Mouse (Mus musculus) c-Kit-positive CD71-negative TER-119-negative erythroid progenitor cells, embryonic 14.5 days (primary cell): ENCODE data around the gene Fuz.

Experiments
- DNase-seq: peaks from one replicate; pipeline ENCODE4 v3.0.0-alpha.2; 2013; ENCODE audit warnings: low read depth

Gene Fuz

DNA sequence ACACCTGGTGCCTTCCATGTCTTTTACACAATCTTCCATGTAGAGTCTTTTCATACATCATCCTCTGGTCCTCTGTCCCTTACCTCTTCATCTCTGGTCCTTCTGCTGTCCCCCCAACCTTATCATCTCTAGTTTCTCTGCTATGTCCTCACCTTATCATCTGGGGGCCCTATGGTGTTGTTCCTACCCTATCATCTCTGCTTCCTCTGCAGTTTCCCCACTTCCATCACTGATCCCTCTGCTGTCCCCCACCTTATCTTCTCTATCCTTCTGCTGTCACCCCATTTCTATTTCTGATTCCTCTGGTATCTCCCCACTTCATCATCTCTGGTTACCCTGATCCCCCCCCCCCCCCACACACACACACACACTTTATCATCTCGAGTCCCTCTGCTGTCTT is 32.7 kb downstream of the Fuz start:
- no peak for DNase-seq

DNA sequence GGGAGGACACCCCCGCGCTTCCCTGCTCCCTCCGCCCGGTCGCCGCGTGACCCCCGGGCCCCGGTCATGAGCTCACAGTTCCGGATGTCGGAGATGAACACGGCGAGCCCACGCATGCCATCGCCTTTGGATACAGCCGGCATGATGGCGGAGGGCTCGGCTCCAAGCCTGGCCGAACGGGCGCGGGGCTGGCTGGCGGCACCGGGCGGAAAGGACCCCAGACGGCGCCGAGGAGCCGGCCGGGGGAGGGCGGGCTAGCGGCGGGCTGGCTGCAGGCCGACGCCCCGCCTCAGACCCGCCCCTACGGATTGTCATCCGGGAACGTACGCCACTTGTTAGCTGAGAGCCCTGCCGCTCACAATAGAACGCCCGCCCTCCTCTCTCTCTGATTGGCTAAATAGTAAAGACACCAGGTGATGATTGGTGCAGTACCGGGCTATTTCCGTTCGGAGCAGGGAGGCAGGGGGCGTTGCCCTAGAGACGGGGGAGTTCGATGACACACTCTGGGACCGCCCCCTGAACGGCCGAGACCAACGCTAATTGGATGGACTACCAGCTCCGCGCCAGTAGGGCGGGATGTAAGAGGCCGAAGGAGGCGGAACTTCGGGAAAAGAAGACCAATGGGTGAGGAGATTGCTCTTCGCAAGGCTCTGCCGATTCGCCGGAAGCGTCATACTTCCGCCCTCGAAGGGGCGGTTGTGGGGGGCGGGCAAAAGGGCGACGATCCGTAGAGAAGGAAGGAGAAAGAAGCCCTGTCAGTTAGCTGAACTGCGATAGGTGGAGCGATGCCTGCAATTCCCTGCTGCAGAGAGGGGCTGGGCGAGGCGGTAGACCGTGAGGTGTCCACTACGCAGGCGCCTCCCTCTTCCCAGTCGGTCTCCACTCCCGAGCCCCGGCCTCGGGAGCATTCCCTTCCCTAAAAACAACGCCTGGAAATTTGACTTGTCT is 33.6 kb downstream of the Fuz start, which contains the start of gene Ap2a1:
Gene Ap2a1, minus strand, starts transcription at position 293 of the 948 bp plus-strand sequence.
- DNase-seq: peak; percentile 99

DNA sequence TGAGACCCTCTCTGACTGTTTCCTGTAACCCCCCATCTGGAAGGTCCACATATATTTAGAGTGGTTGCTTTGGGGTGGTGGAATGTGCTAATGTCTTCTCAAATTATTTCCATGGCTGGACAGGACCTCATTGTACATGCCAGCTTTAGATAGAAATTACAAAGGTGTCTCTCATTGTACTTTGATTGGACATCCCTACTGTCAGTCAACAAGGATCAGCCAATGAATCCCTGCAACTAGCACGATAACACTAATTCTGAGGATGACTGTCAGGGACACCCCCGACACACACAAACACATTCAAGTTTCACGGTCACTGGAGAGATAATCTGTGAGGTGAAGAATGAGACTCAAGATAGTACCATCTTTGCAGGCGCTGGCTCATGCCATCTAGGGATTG is 42.8 kb downstream of the Fuz start:
- no peak for DNase-seq

DNA sequence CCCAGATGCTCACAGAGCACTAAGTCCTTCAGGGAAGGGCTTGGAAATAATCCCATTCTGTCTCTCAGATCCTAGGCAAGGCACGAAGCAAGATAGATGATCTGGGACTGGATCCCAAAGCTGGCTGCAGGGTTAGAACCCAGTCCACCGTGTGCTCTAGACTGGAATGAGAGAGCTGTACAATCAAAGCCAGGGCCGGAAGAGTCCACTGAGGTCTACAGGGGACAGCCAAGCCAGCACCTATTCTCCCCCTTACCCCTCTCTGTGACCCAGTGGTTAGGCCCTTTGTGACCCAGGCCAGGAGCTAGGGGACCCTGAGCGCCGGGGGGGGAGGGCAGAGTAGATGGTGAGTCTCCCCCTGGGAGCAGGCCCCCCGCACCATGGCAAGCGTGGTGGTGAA is 47.0 kb downstream of the Fuz start, which contains the start of gene Tsks:
Gene Tsks, plus strand, starts transcription at position 301 of the 400 bp plus-strand sequence.
- DNase-seq: no peak

DNA sequence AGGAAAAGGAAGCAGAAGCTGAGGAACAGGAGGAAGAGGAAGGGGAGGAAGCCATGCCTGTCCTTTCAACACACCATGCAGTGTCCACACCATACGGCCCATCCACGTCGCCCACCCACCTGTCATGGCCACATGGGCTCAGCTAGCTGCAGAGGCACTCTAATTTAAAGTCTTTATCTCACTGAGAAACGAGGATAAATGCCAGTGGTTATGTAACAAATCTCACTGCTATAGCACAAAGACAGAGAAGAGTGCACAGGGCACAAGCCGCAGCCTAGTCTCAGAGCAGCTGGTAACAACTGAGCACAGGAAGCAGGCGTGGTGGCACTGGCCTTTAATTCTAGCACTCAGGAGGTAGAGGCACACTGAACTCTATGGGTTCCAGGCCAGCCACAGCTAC is 54.0 kb downstream of the Fuz start:
- no peak for DNase-seq

DNA sequence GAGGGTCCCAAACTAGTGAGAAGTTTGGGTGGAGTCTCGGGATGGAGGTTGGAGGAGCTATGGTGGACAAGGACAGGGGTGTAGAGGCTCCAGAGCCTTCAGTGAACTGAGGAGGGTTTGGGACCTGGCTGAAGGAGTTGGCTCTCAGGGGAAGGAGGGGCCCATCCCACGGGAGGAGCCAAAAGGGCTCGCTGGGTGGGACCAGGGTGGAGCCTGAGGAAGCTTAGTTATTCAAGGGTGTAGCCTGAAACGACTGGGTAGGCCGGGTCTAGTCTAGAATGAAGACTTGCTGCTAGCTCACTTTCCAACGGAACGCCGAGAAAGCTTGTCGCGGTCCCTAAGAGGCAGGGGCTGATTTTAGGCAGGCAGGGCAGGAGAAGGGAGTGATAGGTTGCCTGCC is 56.1 kb downstream of the Fuz start:
- DNase-seq: peak; percentile 51
